ENCODE assay signal across 13 mouse cellular contexts in genomic region chr1:79856756-79857155, GRCm38 (mm10). TPM values are rescaled to one million over a fixed set of nuclear protein-coding genes. Genes with fewer than 3 reads are reported as not detected.
DNase-seq lines count a peak whose midpoint lies in the region; ATAC-seq lines count a peak whose summit lies in the region.
"Had no signal": no experiment of that assay in that cellular context is flagged by ENCODE, and none has a peak within 500 bp of the region (broad histone marks: within the 10 kb centered on the region; RNA-seq: fewer than 3 reads in every experiment).

No protein-coding gene starts in this region.

- no peak overlapping the region for H3K4me3 ChIP-seq in kidney, embryonic 15.5 days (replicated peaks)
- H3K4me3 ChIP-seq in embryonic facial prominence, embryonic 15.5 days (replicated peaks) = 0 out of 2 replicates have a peak overlapping the region, but pooled peaks have one; percentile 65
- H3K4me3 ChIP-seq in midbrain, embryonic 15.5 days = 0 out of 2 replicates have a peak overlapping the region, but pooled peaks have one; percentile 2
- H3K4me3 ChIP-seq: erythroblast, embryonic 14.5 days; myocyte had no signal

- 61% methylated on average over 4 of the region's 4 CpGs for WGBS in kidney, embryonic 15.5 days
- WGBS in embryonic facial prominence, embryonic 15.5 days = 54% methylated on average over 4 of the region's 4 CpGs
- 36% methylated on average over 4 of the region's 4 CpGs for WGBS in midbrain, embryonic 15.5 days

- no peaks in the 10 kb centered on the region for H3K9me3 ChIP-seq in kidney, embryonic 15.5 days (replicated peaks)
- H3K9me3 ChIP-seq in embryonic facial prominence, embryonic 15.5 days (replicated peaks) = no peaks in the 10 kb centered on the region
- H3K9me3 ChIP-seq in midbrain, embryonic 15.5 days = no peaks in the 10 kb centered on the region

- no peaks in the 10 kb centered on the region for H3K36me3 ChIP-seq in kidney, embryonic 15.5 days
- H3K36me3 ChIP-seq in embryonic facial prominence, embryonic 15.5 days = no peaks in the 10 kb centered on the region
- no peaks in the 10 kb centered on the region for H3K36me3 ChIP-seq in midbrain, embryonic 15.5 days (replicated peaks)

- no peak for DNase-seq in kidney, postnatal 10 days
- peak; percentile 82 for DNase-seq in Muller cell, postnatal 12 days (ENCODE audit: inconsistent ontology term)
- DNase-seq in B cell, adult 2 months = no peak
- no peak for DNase-seq in adrenal gland, adult 18-20 months (ENCODE audit: low spot score in 2 of 2)
- no peak for DNase-seq in MN1 (ENCODE audit: low spot score)
- DNase-seq: layer of hippocampus, adult 9-11 months; thymus, postnatal 25 days had no signal

- no peaks in the 10 kb centered on the region for H3K27me3 ChIP-seq in kidney, embryonic 15.5 days
- no peaks in the 10 kb centered on the region for H3K27me3 ChIP-seq in embryonic facial prominence, embryonic 15.5 days
- peaks cover 8% of the 10 kb centered on the region; the same call in 1 of the 2 replicates for H3K27me3 ChIP-seq in midbrain, embryonic 15.5 days (replicated peaks)

- no peak overlapping the region for H3K27ac ChIP-seq in kidney, embryonic 15.5 days
- H3K27ac ChIP-seq in embryonic facial prominence, embryonic 15.5 days (replicated peaks) = no peak overlapping the region
- H3K27ac ChIP-seq in midbrain, embryonic 15.5 days = no peak overlapping the region
- H3K27ac ChIP-seq: liver, embryonic 14.5 days had no signal

- H3K9ac ChIP-seq in kidney, embryonic 15.5 days = no peak overlapping the region
- H3K9ac ChIP-seq in embryonic facial prominence, embryonic 15.5 days = no peak overlapping the region
- H3K9ac ChIP-seq in midbrain, embryonic 15.5 days = no peak overlapping the region
- H3K9ac ChIP-seq: liver, embryonic 14.5 days had no signal

- H3K4me1 ChIP-seq in kidney, embryonic 15.5 days = peaks cover 33% of the 10 kb centered on the region
- peaks cover 29% of the 10 kb centered on the region for H3K4me1 ChIP-seq in embryonic facial prominence, embryonic 15.5 days
- peaks cover 22% of the 10 kb centered on the region for H3K4me1 ChIP-seq in midbrain, embryonic 15.5 days

- H3K4me2 ChIP-seq in kidney, embryonic 15.5 days = peak overlapping the region; percentile 16; the same call in 1 of the 2 replicates
- H3K4me2 ChIP-seq in embryonic facial prominence, embryonic 15.5 days (replicated peaks) = peak overlapping the region; percentile 93; the same call in 1 of the 2 replicates
- peak overlapping the region; percentile 94 for H3K4me2 ChIP-seq in midbrain, embryonic 15.5 days

- no peak for ATAC-seq in kidney, embryonic 15.5 days (replicated peaks; ENCODE audit: low FRiP score)
- no peak for ATAC-seq in embryonic facial prominence, embryonic 15.5 days (ENCODE audit: insufficient number of reproducible peaks, low FRiP score, low TSS enrichment, low read depth)
- no peak for ATAC-seq in midbrain, embryonic 15.5 days (replicated peaks)

RNA-seq across cellular contexts. Expression of gene Serpine2, which starts 4.2 kb away (rescaled TPM):
- polyA plus RNA-seq in kidney, embryonic 15.5 days (2015; fragmentation: Nextera tagmentation; extraction: Ambion mirVana) = 139 and 181 TPM in 2 replicates
- 276 and 314 TPM in 2 replicates for polyA plus RNA-seq in embryonic facial prominence, embryonic 15.5 days (2015; fragmentation: Nextera tagmentation; extraction: Ambion mirVana)
- 194 and 201 TPM in 2 replicates for polyA plus RNA-seq in midbrain, embryonic 15.5 days (2015; fragmentation: Nextera tagmentation; extraction: Ambion mirVana)
- 10 to 100 TPM; 11.9 to 22.9 TPM for total RNA-seq in adrenal gland, adult 18-20 months (2021)

Comparison
In these comparisons a context has a peak if more than half of its experiments do, and no peak if none do; other contexts are left out.
1. H3K4me2 ChIP-seq: peak in every context shown above with its lines; median percentile 94 in midbrain, embryonic 15.5 days; 93 in embryonic facial prominence, embryonic 15.5 days; 16 in kidney, embryonic 15.5 days.